Mouse (Mus musculus): ENCODE measurements around the gene 2810459M11Rik.

2810459M11Rik gene

GRCm38 (mm10) chr1:86053198-86053921, 7.7 kb downstream of the 2810459M11Rik start:
- peak in 1 of 2 experiments; percentile 77 for DNase-seq (ENCODE audit: low spot score in 2 of 2)

- DNase-seq (ENCODE audit: low spot score in 2 of 2) = no peak
These were observed 9.3 kb downstream of the 2810459M11Rik start for GRCm38 (mm10) chr1:86054943-86055342.

GRCm38 (mm10) chr1:86056284-86056683, 10.6 kb downstream of the 2810459M11Rik start:
- DNase-seq (ENCODE audit: low spot score in 2 of 2) = no peak

GRCm38 (mm10) chr1:86058856-86059769, 13.4 kb downstream of the 2810459M11Rik start:
- DNase-seq (ENCODE audit: low spot score in 2 of 2) = peak; percentile 74 to 97

- DNase-seq (ENCODE audit: low spot score in 2 of 2) = no peak
These were observed 16.9 kb downstream of the 2810459M11Rik start for GRCm38 (mm10) chr1:86062523-86062922.

- peak; percentile 69 to 92 for DNase-seq (ENCODE audit: low spot score in 2 of 2)
These were observed 18.8 kb downstream of the 2810459M11Rik start, which contains the start of gene Psmd1 for GRCm38 (mm10) chr1:86064271-86064991. Gene Psmd1, plus strand, starts transcription at chr1:86064387.

- DNase-seq (ENCODE audit: low spot score in 2 of 2) = no peak
These were observed 30.9 kb downstream of the 2810459M11Rik start for GRCm38 (mm10) chr1:86076565-86076964.

GRCm38 (mm10) chr1:86094413-86094812, 48.8 kb downstream of the 2810459M11Rik start:
- no peak for DNase-seq (ENCODE audit: low spot score in 2 of 2)

GRCm38 (mm10) chr1:86105054-86105453, 59.4 kb downstream of the 2810459M11Rik start:
- no peak for DNase-seq (ENCODE audit: low spot score in 2 of 2)
